Mouse (Mus musculus) Muller cell, postnatal 12 days (primary cell): ENCODE data around the gene Tpm1.

Source experiments
- DNase-seq: peaks from one replicate; pipeline ENCODE4 v3.0.0-alpha.2; 2015; ENCODE audit errors: inconsistent ontology term

Tpm1 gene

GRCm38 (mm10) chr9:67046881-67047605 lies 2.2 kb downstream of the Tpm1 start:
- peak; percentile 72 for DNase-seq

DNA sequence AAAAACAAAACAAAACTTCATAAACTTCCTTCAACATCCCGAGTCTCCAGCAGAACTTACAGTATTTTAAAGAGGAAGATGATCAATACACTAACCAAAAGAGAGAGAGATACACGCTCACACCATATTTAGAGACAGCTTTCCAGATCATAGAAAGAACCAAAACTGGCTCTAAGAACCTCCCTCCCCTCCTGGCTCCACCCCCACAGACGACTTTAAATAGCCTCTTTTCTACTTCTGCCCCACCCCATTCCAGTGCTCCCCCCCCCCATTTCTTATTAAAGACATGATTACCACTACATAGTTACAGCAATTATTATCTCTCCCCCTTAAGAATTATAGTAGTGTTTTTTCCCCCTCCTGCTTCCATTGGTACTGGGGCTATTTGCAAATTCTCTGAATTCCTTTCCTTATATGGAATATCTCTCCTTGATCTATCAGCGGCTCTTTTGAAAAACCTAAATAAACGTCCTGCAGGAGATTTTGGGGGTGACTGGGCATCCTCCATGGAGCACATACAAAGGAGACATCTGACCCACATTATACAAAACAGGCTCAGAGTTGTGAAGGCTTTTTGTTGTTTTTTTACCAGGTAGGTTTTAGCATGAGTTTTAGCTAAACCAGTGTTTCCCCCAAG lies 3.1 kb downstream of the Tpm1 start:
- peak; percentile 75 for DNase-seq

DNA sequence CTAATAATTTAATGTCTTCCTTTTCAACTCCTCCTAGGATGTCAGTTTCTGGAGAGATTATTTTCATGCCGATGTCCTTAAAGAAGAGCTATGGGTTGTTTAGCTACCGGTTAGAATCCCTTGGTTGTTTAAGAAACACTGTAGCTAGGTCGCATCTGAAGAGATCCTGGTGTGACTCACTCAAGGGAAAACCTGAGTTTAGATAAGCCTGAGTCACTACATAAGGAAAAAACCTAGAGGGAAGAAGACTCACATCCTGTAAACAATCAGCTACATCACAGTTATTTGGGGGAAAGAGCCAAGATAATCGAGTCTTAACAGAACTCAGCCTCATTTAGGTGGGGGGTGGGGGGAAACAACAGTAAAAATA lies 3.9 kb downstream of the Tpm1 start:
- peak; percentile 37 for DNase-seq

GRCm38 (mm10) chr9:67044551-67045305 lies 4.5 kb downstream of the Tpm1 start:
- DNase-seq = peak; percentile 68

GRCm38 (mm10) chr9:67043231-67044199 lies 5.7 kb downstream of the Tpm1 start:
- DNase-seq = peak; percentile 97

DNA sequence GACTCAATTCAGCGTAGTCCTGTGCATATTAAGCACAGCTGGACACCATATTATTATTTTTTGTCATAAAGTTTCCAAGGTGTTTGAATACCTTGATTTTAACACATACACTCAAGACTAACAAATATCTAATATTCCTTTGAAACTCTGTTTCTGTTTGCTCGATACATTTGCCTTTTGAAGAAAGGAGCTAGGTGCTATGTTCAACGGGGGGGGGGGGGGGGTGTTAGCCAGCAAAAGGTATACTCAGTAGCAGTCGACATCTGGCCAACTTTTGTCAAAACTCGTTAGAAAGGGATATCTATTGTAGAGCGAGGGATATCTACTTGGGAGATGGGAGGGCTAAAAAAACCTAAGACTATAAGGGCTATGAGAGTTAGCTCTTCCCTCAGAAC lies 6.4 kb downstream of the Tpm1 start:
- DNase-seq = peak; percentile 11

DNA sequence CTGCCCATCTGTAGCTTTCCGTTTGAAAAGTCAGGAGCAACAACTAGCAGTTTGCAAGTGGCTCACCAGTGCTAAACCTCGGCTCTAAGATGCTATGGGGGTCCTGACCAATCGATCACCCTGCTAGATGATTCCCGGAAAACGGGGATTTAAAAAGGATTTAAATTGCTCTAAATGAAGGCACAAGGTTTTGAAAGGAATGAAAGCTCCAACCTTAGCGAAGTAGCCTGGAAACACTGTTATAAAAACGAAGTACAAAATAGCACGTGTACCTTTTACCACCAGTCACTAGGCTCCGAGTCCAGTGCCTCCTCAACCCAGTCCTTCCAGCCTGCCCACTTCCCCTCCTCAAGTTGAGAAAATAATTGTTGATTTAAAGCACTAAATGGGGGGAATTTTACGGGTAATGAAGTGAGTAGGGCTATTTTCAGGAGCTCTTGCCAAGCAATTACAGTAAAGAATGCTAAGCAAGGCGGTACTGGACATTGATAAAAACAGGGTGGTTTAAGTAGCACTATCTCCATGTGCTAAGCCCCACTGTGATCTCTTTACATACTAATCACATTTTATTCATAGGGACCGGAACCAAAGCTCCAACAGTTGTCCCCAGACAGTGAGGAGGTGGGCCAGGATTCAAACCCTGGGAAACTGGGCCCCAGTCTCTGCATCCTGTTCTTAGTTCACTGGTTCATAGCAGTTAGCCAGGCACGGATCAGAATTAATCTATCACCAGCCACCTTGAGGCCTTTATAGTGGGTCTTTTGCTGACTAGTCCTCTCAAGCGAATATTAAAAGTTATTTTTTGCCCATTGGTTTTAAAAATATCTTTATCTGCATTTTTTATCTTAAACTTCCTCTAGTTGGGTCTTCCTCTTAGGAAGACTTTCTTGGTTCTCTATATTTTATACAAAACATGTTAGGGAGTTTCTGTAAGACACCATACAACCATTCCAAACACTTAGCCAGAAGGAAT lies 7.1 kb downstream of the Tpm1 start:
- DNase-seq = peak; percentile 44

GRCm38 (mm10) chr9:67040963-67041839 lies 8.0 kb downstream of the Tpm1 start:
- DNase-seq = no peak

DNA sequence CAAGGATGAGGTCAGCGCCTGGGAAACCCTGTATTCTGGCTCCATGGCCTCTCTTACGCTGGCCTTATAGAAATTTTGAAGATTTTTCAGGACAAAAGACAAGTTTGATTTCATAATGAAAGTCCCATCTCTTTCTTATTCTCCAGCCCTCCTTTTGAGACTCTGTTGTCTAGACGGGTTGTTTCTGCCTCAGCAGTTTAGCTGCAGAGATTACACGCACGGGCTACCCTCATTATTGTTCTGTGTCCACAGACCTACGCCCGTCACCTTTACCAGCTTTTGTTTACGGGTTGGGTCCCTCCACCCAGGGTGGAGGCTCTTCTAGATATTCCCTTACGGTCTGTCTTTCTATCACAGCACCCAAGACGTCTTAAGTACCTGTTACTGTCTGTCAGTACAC lies 9.3 kb downstream of the Tpm1 start:
- no peak for DNase-seq

DNA sequence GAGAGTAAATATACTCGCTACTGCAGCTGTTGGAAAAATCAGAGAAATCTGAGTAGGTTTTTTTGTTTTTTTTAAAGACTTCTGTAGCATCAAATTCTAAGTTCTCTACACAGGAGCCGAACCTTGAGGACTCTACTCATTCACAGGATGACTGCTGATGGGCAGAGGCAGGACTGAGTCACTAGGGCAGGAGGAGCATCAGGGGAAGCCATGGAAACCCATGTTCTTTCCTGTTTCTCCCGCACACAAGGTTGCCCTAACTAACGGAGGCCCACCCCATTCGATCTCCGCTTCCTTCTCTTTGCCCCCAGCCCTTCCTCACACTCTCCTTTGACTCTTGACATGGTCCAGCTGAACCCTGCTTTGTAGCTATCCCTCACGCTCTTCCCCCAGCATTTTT lies 10.5 kb downstream of the Tpm1 start:
- no peak for DNase-seq

DNA sequence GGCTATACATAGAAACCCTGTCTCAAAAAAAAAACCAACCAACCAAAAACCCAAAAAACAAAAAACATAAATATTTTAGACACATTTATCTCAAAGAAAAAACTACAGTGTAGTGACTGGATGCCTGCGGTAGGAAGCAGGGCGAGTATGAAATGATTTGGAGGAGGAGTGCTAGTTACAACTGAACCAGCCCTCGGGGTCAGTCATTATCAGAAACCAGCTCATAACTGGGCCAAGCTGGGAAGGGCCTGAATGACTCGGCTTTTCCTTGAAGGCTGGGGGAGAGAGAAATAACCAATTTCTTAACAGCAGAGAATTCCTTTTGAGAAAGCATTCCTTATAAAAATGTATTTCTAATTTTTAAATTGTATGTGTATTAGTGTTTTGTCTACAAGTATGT lies 11.5 kb downstream of the Tpm1 start:
- no peak for DNase-seq

DNA sequence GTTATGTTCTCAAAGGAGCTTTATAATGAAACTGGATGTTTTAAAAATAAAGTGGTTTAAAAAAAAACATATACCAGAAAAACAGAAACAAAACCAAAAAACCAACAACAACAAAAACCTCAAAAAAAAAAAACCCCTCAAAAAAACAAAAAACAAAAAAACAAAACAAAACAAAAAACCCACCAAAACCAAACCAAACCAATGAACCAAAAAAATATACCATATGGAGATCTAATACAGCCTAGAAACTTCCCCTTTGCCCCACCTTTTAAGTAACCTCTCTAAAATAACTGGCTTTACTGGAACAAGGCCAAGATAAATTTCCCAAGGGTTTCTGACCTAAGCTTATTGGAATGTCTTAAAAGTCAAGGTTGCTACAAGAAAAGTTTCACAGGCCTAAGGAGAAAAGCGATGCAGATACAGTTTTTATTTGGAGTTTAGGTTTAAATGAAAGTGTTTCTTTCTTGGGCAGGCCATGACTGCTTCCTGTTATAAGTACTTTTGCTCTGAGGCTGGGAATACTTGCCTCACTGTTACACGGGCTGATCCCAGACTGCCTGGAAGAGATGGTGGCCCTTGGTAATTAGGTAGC lies 12.6 kb downstream of the Tpm1 start:
- DNase-seq = no peak

GRCm38 (mm10) chr9:67035957-67036451 lies 13.2 kb downstream of the Tpm1 start:
- no peak for DNase-seq

DNA sequence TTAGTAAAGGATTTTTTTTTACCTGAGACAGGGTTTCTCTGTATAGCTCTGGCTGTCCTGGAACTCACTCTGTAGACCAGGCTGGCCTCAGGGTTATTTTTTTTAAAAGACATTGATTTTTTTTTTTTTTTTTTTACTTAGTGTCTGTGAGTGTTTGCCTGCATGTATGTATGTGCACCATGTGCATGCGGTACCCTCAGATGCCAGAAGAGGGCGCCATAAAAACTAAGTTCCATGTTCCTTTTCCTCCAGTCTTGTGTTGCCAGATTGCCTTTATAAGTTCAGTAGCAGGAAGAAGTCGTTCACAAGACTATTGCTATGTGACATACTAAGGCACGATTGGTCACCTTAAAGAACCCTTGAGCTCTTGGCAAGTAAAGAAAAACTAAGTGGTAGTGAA lies 14.5 kb downstream of the Tpm1 start:
- no peak for DNase-seq

- no peak for DNase-seq
These were observed 16.2 kb downstream of the Tpm1 start for GRCm38 (mm10) chr9:67033016-67033415.

DNA sequence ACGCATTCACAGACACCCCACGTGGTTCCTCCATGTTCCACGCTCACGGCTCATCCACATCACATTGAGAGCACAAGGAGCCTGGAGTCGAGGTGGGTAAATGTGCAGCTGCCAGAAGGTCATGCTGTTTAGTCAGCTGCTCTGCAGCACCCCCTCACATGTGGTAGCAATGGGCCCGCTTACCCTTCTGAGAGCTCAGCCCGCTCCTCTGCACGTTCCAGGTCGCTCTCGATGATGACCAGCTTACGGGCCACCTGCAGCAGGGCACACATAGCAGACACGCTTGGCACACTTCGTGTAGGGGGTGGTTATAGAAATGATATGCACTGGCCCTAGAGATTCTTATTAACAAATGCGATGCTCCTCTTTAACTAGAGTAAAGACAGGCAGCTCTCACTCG lies 16.6 kb downstream of the Tpm1 start:
- DNase-seq = no peak

- no peak for DNase-seq
These were observed 19.7 kb downstream of the Tpm1 start for GRCm38 (mm10) chr9:67029518-67029917.

GRCm38 (mm10) chr9:67028929-67029328 lies 20.3 kb downstream of the Tpm1 start:
- no peak for DNase-seq

GRCm38 (mm10) chr9:67028133-67028724 lies 21.0 kb downstream of the Tpm1 start:
- DNase-seq = no peak
